Mouse (Mus musculus): ENCODE measurements around the gene Olfr304. TPM values are rescaled to one million over a fixed set of nuclear protein-coding genes. Genes with fewer than 3 reads are reported as not detected.

Olfr304 gene
- total and polyA plus RNA-seq, 3 experiments, result not detected

- Histone ChIP-seq H3K27ac (ENCODE audit: control insufficient read depth, low read depth, low read length) (no peak within 1 kb of the TSS), H3K36me3 (ENCODE audit: control insufficient read depth in 1 of 2, insufficient read depth in 2 of 2, low read length in 2 of 2) (no peaks in the 10 kb centered on the region), H3K79me2 (ENCODE audit: control insufficient read depth, insufficient read depth, low read length, poor library complexity) (no peaks in the 10 kb centered on the region), H3K4me1 (ENCODE audit: control insufficient read depth in 1 of 2, insufficient read depth in 2 of 2, low read length in 2 of 2) (no peaks in the 10 kb centered on the region), H3K27me3 (ENCODE audit: control insufficient read depth in 1 of 2, insufficient read depth in 2 of 2, low read length in 2 of 2) (no peaks in the 10 kb centered on the region), H3K9ac (ENCODE audit: control insufficient read depth, low read depth, low read length, poor library complexity, severe bottlenecking) (no peak within 1 kb of the TSS), H3K9me3 (replicated peaks; ENCODE audit: insufficient read depth, low read length) (no peaks in the 10 kb centered on the region), H3K4me3 (ENCODE audit: control insufficient read depth in 1 of 2, insufficient read depth in 1 of 2, low read depth in 2 of 2, low read length in 2 of 2) (no peak within 1 kb of the TSS)
- no peak for TF ChIP-seq KAT2A (conservative IDR thresholded peaks at IDR 0.05; ENCODE audit: low read depth, low read length)
- no peak for TF ChIP-seq CHD1 (IDR thresholded peaks at IDR 0.05; ENCODE audit: low read depth, low read length)
- TF ChIP-seq POLR2AphosphoS2 (IDR thresholded peaks at IDR 0.05; ENCODE audit: low read length), result no peak
- no peak for TF ChIP-seq GATA1 (IDR thresholded peaks at IDR 0.05; ENCODE audit: low read depth, low read length)
- TF ChIP-seq UBTF (IDR thresholded peaks at IDR 0.05; ENCODE audit: borderline replicate concordance, insufficient read depth, low read depth, low read length), result no peak
- TF ChIP-seq USF1 (IDR thresholded peaks at IDR 0.05; ENCODE audit: low read depth, low read length), result no peak
- no peak for TF ChIP-seq MAFK (IDR thresholded peaks at IDR 0.05; ENCODE audit: borderline replicate concordance, low read depth, low read length)
- TF ChIP-seq GABPA (IDR thresholded peaks at IDR 0.05; ENCODE audit: low read depth, low read length), result no peak
- no peak for TF ChIP-seq SIN3A (IDR thresholded peaks at IDR 0.05; ENCODE audit: low read length)
- no peak for TF ChIP-seq JUND (IDR thresholded peaks at IDR 0.05; ENCODE audit: low read depth, low read length)
- TF ChIP-seq ZNF384 (IDR thresholded peaks at IDR 0.05; ENCODE audit: low read depth, low read length), result no peak
- TF ChIP-seq USF2 (IDR thresholded peaks at IDR 0.05; ENCODE audit: borderline replicate concordance in 1 of 2, insufficient read depth in 1 of 2, low read depth in 1 of 2, low read length in 2 of 2), result no peak
- no peak for TF ChIP-seq TAL1 (IDR thresholded peaks at IDR 0.05; ENCODE audit: low read length)
- no peak for TF ChIP-seq MYC (IDR thresholded peaks at IDR 0.05; ENCODE audit: low read depth, low read length)
- no peak for TF ChIP-seq POLR2A (IDR thresholded peaks at IDR 0.05; ENCODE audit: control insufficient read depth in 1 of 2, insufficient read depth in 1 of 2, low read depth in 1 of 2, low read length in 2 of 2, poor library complexity in 1 of 2)
- no peak for TF ChIP-seq MEF2A (IDR thresholded peaks at IDR 0.05; ENCODE audit: extremely low read depth, insufficient replicate concordance, low read depth, low read length, poor library complexity, severe bottlenecking)
- TF ChIP-seq NRF1 (IDR thresholded peaks at IDR 0.05; ENCODE audit: insufficient read depth, low read depth, low read length, poor library complexity, severe bottlenecking), result no peak
- no peak for TF ChIP-seq ZKSCAN1 (IDR thresholded peaks at IDR 0.05; ENCODE audit: low read depth, low read length)
- no peak for DNase-seq (ENCODE audit: low read depth, low spot score)
Measured at GRCm38 (mm10) chr7:86337486-86337885, 49.0 kb downstream of the Olfr304 start, which contains the start of gene Olfr307. Gene Olfr307, minus strand, starts transcription at chr7:86337586.

Other genes with a start within 250 kb of the Olfr304 start
- not detected in 2 replicates for gene Vmn2r75, start 214.9 kb downstream of the Olfr304 start, total RNA-seq (2012; rRNA removed)
- gene Vmn2r75, start 214.9 kb downstream of the Olfr304 start, polyA plus RNA-seq (2012; ENCODE audit: insufficient read depth in 1 of 2, insufficient read length in 2 of 2, low read depth in 1 of 2, low replicate concordance in 2 of 2, missing spikeins in 1 of 2), result not detected
- not detected in 2 replicates for gene Vmn2r76, start 140.3 kb downstream of the Olfr304 start, total RNA-seq (2012; rRNA removed)
- gene Vmn2r76, start 140.3 kb downstream of the Olfr304 start, polyA plus RNA-seq (2012; ENCODE audit: insufficient read depth in 1 of 2, insufficient read length in 2 of 2, low read depth in 1 of 2, low replicate concordance in 2 of 2, missing spikeins in 1 of 2), result not detected
- not detected in 2 replicates for gene Olfr310, start 109.5 kb downstream of the Olfr304 start, total RNA-seq (2012; rRNA removed)
- not detected for gene Olfr310, start 109.5 kb downstream of the Olfr304 start, polyA plus RNA-seq (2012; ENCODE audit: insufficient read depth in 1 of 2, insufficient read length in 2 of 2, low read depth in 1 of 2, low replicate concordance in 2 of 2, missing spikeins in 1 of 2)
- not detected in 2 replicates for gene Olfr309, start 73.0 kb downstream of the Olfr304 start, total RNA-seq (2012; rRNA removed)
- gene Olfr309, start 73.0 kb downstream of the Olfr304 start, polyA plus RNA-seq (2012; ENCODE audit: insufficient read depth in 1 of 2, insufficient read length in 2 of 2, low read depth in 1 of 2, low replicate concordance in 2 of 2, missing spikeins in 1 of 2), result not detected
- not detected in 2 replicates for gene Olfr308, start 61.0 kb downstream of the Olfr304 start, total RNA-seq (2012; rRNA removed)
- gene Olfr308, start 61.0 kb downstream of the Olfr304 start, polyA plus RNA-seq (2012; ENCODE audit: insufficient read depth in 1 of 2, insufficient read length in 2 of 2, low read depth in 1 of 2, low replicate concordance in 2 of 2, missing spikeins in 1 of 2), result not detected
- not detected in 2 replicates for gene Olfr307, start 49.1 kb downstream of the Olfr304 start, total RNA-seq (2012; rRNA removed)
- not detected for gene Olfr307, start 49.1 kb downstream of the Olfr304 start, polyA plus RNA-seq (2012; ENCODE audit: insufficient read depth in 1 of 2, insufficient read length in 2 of 2, low read depth in 1 of 2, low replicate concordance in 2 of 2, missing spikeins in 1 of 2)
- gene Olfr305, start 19.7 kb downstream of the Olfr304 start, total RNA-seq (2012; rRNA removed), result not detected in 2 replicates
- gene Olfr305, start 19.7 kb downstream of the Olfr304 start, polyA plus RNA-seq (2012; ENCODE audit: insufficient read depth in 1 of 2, insufficient read length in 2 of 2, low read depth in 1 of 2, low replicate concordance in 2 of 2, missing spikeins in 1 of 2), result not detected
- gene Olfr303, start 11.1 kb upstream of the Olfr304 start, total RNA-seq (2012; rRNA removed), result not detected in 2 replicates
- not detected for gene Olfr303, start 11.1 kb upstream of the Olfr304 start, polyA plus RNA-seq (2012; ENCODE audit: insufficient read depth in 1 of 2, insufficient read length in 2 of 2, low read depth in 1 of 2, low replicate concordance in 2 of 2, missing spikeins in 1 of 2)
- not detected in 2 replicates for gene Olfr301, start 17.2 kb upstream of the Olfr304 start, total RNA-seq (2012; rRNA removed)
- not detected for gene Olfr301, start 17.2 kb upstream of the Olfr304 start, polyA plus RNA-seq (2012; ENCODE audit: insufficient read depth in 1 of 2, insufficient read length in 2 of 2, low read depth in 1 of 2, low replicate concordance in 2 of 2, missing spikeins in 1 of 2)
- gene Olfr299, start 73.3 kb upstream of the Olfr304 start, total RNA-seq (2012; rRNA removed), result not detected in 2 replicates
- gene Olfr299, start 73.3 kb upstream of the Olfr304 start, polyA plus RNA-seq (2012; ENCODE audit: insufficient read depth in 1 of 2, insufficient read length in 2 of 2, low read depth in 1 of 2, low replicate concordance in 2 of 2, missing spikeins in 1 of 2), result not detected
- not detected in 2 replicates for gene Olfr298, start 105.8 kb upstream of the Olfr304 start, total RNA-seq (2012; rRNA removed)
- gene Olfr298, start 105.8 kb upstream of the Olfr304 start, polyA plus RNA-seq (2012; ENCODE audit: insufficient read depth in 1 of 2, insufficient read length in 2 of 2, low read depth in 1 of 2, low replicate concordance in 2 of 2, missing spikeins in 1 of 2), result not detected
- gene Olfr297, start 133.3 kb upstream of the Olfr304 start, total RNA-seq (2012; rRNA removed), result not detected in 2 replicates
- gene Olfr297, start 133.3 kb upstream of the Olfr304 start, polyA plus RNA-seq (2012; ENCODE audit: insufficient read depth in 1 of 2, insufficient read length in 2 of 2, low read depth in 1 of 2, low replicate concordance in 2 of 2, missing spikeins in 1 of 2), result not detected
- not detected in 2 replicates for gene Olfr295, start 197.2 kb upstream of the Olfr304 start, total RNA-seq (2012; rRNA removed)
- not detected for gene Olfr295, start 197.2 kb upstream of the Olfr304 start, polyA plus RNA-seq (2012; ENCODE audit: insufficient read depth in 1 of 2, insufficient read length in 2 of 2, low read depth in 1 of 2, low replicate concordance in 2 of 2, missing spikeins in 1 of 2)
- gene Olfr294, start 230.0 kb upstream of the Olfr304 start, total RNA-seq (2012; rRNA removed), result not detected in 2 replicates
- gene Olfr294, start 230.0 kb upstream of the Olfr304 start, polyA plus RNA-seq (2012; ENCODE audit: insufficient read depth in 1 of 2, insufficient read length in 2 of 2, low read depth in 1 of 2, low replicate concordance in 2 of 2, missing spikeins in 1 of 2), result not detected

Data from MEL (cell line).